Mouse (Mus musculus) liver, embryonic 13.5 days (tissue): ENCODE data around the gene Cbx5. TPM values are rescaled to one million over a fixed set of nuclear protein-coding genes. Genes with fewer than 3 reads are reported as not detected.
"Not testable (repeated sequence)": the region's sequence is repeated elsewhere in the genome, so short reads cannot be mapped to it uniquely, and the experiment has no call there.

Experiments used
- ATAC-seq: fragments of 200-750 bp; cut with Nextera tagmentation; 2 replicates; pipeline ENCODE4 v1.8.0; 2017; ENCODE audit warnings: low read depth, mild to moderate bottlenecking, moderate number of reproducible peaks, moderate library complexity
- DNase-seq: peaks from one replicate; pipeline ENCODE4 v3.0.0; 2022
- H3K27ac ChIP-seq: fragments of 300-500 bp; sonication (generic); 2 replicates; pipeline ENCODE4 v1.5.1; 2015; ENCODE audit warnings: moderate library complexity, mild to moderate bottlenecking, inconsistent platforms
- H3K27me3 ChIP-seq: fragments of 300-500 bp; sonication (generic); 2 replicates; pipeline ENCODE4 v1.6.1; 2015; ENCODE audit warnings: mild to moderate bottlenecking, inconsistent platforms
- H3K36me3 ChIP-seq: fragments of 300-500 bp; sonication (generic); 2 replicates; pipeline ENCODE4 v1.6.1; 2015; ENCODE audit warnings: mild to moderate bottlenecking, inconsistent platforms
- H3K4me1 ChIP-seq: fragments of 300-500 bp; sonication (generic); replicated peaks from 2 replicates; pipeline ENCODE4 v1.6.1; 2015; ENCODE audit warnings: inconsistent platforms
- H3K4me2 ChIP-seq: fragments of 300-500 bp; sonication (generic); 2 replicates; pipeline ENCODE4 v1.6.1; 2015; ENCODE audit warnings: inconsistent platforms, mild to moderate bottlenecking, moderate library complexity
- H3K4me3 ChIP-seq: fragments of 300-500 bp; sonication (generic); replicated peaks from 2 replicates; pipeline ENCODE4 v1.5.1; 2015; ENCODE audit warnings: mild to moderate bottlenecking, inconsistent platforms
- H3K9ac ChIP-seq: fragments of 300-500 bp; sonication (generic); 2 replicates; pipeline ENCODE4 v1.6.1; 2015; ENCODE audit warnings: mild to moderate bottlenecking, inconsistent platforms
- H3K9me3 ChIP-seq: fragments of 300-500 bp; sonication (generic); replicated peaks from 2 replicates; pipeline ENCODE4 v1.6.1; 2016; ENCODE audit warnings: inconsistent platforms
- WGBS: fragments of 180-500 bp; shearing (Covaris S2); methylation state at CpG from one replicate; pipeline ENCODE4 v1.1.7; 2015; ENCODE audit not compliant: insufficient replicate concordance; 5-methylcytosine and 5-hydroxymethylcytosine counted together
- polyA plus RNA-seq: library from polyadenylated mRNA; unstranded; fragments of >200 nt; fragmentation: Nextera tagmentation; extraction: Ambion mirVana; gene quantifications from 2 replicates; pipeline ENCODE4 v1.2.1, GENCODE M21; 2015

The Cbx5 gene
- polyA plus RNA-seq, 1 experiment from 2014 or later: 61.1 TPM

GRCm38 (mm10) chr15:103249511-103249910 is 9.9 kb upstream of the Cbx5 start:
- not testable (repeated sequence) for H3K9me3 ChIP-seq, DNase-seq, ATAC-seq, H3K27me3 ChIP-seq
- peak overlapping the region; percentile 50 for H3K9ac ChIP-seq
- peaks cover 84% of the 10 kb centered on the region for H3K4me1 ChIP-seq
- H3K4me2 ChIP-seq: peak overlapping the region; percentile 57
- H3K4me3 ChIP-seq: peak overlapping the region; percentile 41
- WGBS: 86% methylated on average over 6 of the region's 6 CpGs
- H3K27ac ChIP-seq: peak overlapping the region; percentile 81
- H3K36me3 ChIP-seq: peaks cover 79% of the 10 kb centered on the region

DNA sequence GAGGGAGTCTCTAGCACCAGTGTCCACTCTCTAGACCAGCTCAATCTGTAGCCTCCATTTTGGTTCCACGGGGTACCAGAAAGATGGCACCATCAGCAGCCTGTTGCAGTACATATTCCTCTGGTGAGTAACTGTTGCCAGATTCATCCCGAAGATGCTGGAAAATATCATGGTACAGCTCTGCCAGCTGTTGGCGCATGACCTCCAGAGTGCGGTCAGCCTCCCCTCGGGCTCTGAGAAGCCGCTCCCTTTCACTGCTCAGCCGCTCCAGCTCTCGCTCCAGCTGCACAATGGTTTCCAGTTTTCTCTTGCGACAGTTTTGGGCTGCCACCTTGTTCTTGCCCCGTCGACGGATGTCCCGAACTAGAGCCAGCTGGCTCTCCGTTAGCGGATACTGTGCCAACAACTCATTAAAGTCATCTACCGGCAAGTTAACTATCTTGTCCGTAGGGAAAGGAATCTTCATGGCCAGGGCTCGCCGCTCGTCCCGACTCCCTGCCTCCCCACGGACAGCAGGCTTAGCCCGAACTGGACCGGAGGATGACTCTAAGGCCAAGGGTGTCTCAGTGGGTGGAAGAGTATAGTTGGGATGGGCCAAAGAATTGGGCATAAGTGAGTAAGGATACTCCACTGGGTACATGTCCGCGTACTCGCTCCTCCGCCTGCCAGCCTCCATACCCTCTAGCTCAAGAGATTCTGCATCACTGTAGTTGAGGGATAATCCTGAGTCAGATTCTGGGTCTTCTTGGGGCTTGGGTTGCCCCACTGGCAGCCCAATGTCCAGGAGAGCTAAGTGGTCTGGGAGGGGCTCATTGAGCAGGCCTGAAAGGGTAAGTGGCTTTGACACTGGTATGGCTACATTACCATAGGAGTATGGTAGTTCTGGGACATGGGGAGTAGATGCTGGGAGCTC is 9.0 kb upstream of the Cbx5 start:
- H3K4me1 ChIP-seq: peaks cover 88% of the 10 kb centered on the region
- DNase-seq (no peak), ATAC-seq (no peak)
- H3K4me3 ChIP-seq: peak overlapping the region; percentile 41
- H3K36me3 ChIP-seq: peaks cover 81% of the 10 kb centered on the region
- peak overlapping the region; percentile 50 for H3K9ac ChIP-seq
- H3K27me3 ChIP-seq: no peaks in the 10 kb centered on the region
- peak overlapping the region; percentile 57 for H3K4me2 ChIP-seq
- peak overlapping the region; percentile 81 for H3K27ac ChIP-seq
- H3K9me3 ChIP-seq: no peaks in the 10 kb centered on the region
- WGBS: 84% methylated on average over 28 of the region's 28 CpGs

- no peak overlapping the region; the same call in 1 of the 2 replicates for H3K9ac ChIP-seq
- peak overlapping the region; percentile 41 for H3K4me3 ChIP-seq
- H3K27me3 ChIP-seq: no peaks in the 10 kb centered on the region
- ATAC-seq (no peak), DNase-seq (no peak)
- peak overlapping the region; percentile 57 for H3K4me2 ChIP-seq
- H3K9me3 ChIP-seq: no peaks in the 10 kb centered on the region
- peaks cover 84% of the 10 kb centered on the region for H3K36me3 ChIP-seq
- peak overlapping the region; percentile 81 for H3K27ac ChIP-seq
- peaks cover 91% of the 10 kb centered on the region for H3K4me1 ChIP-seq
Measured at GRCm38 (mm10) chr15:103247782-103248400, 8.3 kb upstream of the Cbx5 start.

GRCm38 (mm10) chr15:103247078-103247781 is 7.6 kb upstream of the Cbx5 start:
- Histone ChIP-seq H3K27ac (peak overlapping the region; percentile 81), H3K36me3 (peaks cover 86% of the 10 kb centered on the region), H3K4me1 (peaks cover 91% of the 10 kb centered on the region), H3K4me3 (peak overlapping the region; percentile 41), H3K9me3 (no peaks in the 10 kb centered on the region), H3K4me2 (peak overlapping the region; percentile 57), H3K27me3 (no peaks in the 10 kb centered on the region), H3K9ac (no peak overlapping the region)
- no peak for DNase-seq
- WGBS: 69% methylated on average over 9 of the region's 9 CpGs
- ATAC-seq: no peak

GRCm38 (mm10) chr15:103245616-103246015 is 6.0 kb upstream of the Cbx5 start:
- Histone ChIP-seq H3K4me3 (peak overlapping the region; percentile 28), H3K4me2 (peak overlapping the region; percentile 44)

DNA sequence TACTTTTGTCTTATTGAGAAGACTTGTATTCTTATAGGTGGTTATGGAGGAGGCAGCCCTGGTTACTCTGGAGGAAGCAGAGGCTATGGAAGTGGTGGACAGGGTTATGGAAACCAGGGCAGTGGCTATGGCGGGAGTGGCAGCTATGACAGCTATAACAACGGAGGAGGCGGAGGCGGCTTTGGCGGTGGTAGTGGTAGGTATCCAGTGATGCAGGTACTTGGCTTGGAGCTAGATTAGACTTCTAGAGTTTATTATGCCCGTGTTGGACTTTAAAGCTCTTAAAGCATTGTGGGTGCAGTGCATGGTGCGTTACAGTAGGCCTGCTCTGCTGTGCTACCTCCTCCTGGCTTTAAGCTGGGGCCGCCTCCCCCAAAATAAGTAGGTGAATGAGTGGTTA is 3.3 kb upstream of the Cbx5 start:
- no peaks in the 10 kb centered on the region for H3K27me3 ChIP-seq
- WGBS: 35% methylated on average over 8 of the region's 8 CpGs
- peak overlapping the region; percentile 80 for H3K4me3 ChIP-seq
- peak overlapping the region; percentile 92 for H3K27ac ChIP-seq
- no peak for ATAC-seq
- peak overlapping the region; percentile 91 for H3K4me2 ChIP-seq
- H3K9me3 ChIP-seq: no peaks in the 10 kb centered on the region
- no peak for DNase-seq
- peaks cover 56% of the 10 kb centered on the region for H3K4me1 ChIP-seq
- peaks cover 65% of the 10 kb centered on the region for H3K36me3 ChIP-seq
- H3K9ac ChIP-seq: peak overlapping the region; percentile 89

More at GRCm38 (mm10) chr15:103245616-103246015, 6.0 kb upstream of the Cbx5 start:
- Histone ChIP-seq H3K27ac (peak overlapping the region; percentile 81), H3K27me3 (no peaks in the 10 kb centered on the region), H3K9me3 (no peaks in the 10 kb centered on the region), H3K36me3 (peaks cover 90% of the 10 kb centered on the region), H3K4me1 (peaks cover 77% of the 10 kb centered on the region), H3K9ac (peak overlapping the region; percentile 33; the same call in 1 of the 2 replicates)
- ATAC-seq: peak; percentile 63
- no peak for DNase-seq
- 37% methylated on average over 6 of the region's 6 CpGs for WGBS

GRCm38 (mm10) chr15:103241071-103242018 is 1.7 kb upstream of the Cbx5 start:
- peaks cover 49% of the 10 kb centered on the region for H3K36me3 ChIP-seq
- peak overlapping the region; percentile 91 for H3K4me2 ChIP-seq
- peak overlapping the region; percentile 80 for H3K4me3 ChIP-seq
- not testable (repeated sequence) for DNase-seq, ATAC-seq, H3K9me3 ChIP-seq, H3K27me3 ChIP-seq
- H3K4me1 ChIP-seq: peaks cover 55% of the 10 kb centered on the region
- peak overlapping the region; percentile 89 for H3K9ac ChIP-seq
- 3% methylated on average over 12 of the region's 12 CpGs for WGBS
- peak overlapping the region; percentile 92 for H3K27ac ChIP-seq

DNA sequence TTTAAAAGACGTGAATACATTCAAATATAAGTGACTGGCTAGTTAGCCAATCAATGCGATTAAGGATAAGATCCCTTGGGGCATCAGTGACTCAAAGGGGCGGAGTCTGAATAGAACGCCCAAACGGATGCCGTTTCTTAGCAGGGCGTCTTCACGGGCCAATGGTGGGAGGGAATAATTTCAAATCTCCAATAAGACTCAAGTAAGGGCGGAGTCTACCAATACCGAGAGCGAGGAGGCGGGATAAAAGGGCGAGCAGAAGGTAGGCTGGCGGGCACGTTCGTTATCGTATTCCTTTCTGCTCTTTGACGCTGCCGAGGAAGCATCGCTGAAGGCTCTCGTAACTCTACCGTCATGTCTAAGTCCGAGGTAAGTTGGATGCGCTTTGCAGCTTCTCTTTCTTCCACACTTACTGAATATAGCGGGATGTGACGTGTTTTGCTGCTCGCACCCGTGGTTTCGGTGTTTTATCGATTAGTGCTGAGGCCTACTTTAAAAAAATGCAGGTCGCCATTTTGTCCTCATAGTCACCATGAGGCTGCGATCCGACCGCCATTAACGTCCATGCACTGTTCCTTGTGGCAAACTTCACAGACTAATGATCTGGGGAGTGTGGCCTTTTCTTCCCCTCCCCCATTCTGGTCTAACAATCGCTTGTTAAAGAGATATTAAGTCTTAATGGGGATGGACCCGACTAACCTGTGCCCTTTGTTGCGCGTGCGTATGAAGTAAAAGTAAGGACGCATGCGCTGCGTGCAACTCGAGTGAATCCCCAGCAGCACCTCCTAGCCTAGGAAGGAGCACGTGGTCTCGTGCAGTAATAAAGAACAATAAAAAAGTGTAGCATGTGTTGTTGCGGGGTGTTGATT is 778 bp upstream of the Cbx5 start, which contains the start of gene Hnrnpa1:
TSS of gene Hnrnpa1 (plus strand) at position 273 of the 869 bp plus-strand sequence.
- peak within 1 kb of the TSS; percentile 91 for H3K4me2 ChIP-seq
- H3K27me3 ChIP-seq: no peaks in the 10 kb centered on the region
- ATAC-seq: peak; percentile 80
- WGBS: under 1% methylated on average over 47 of the region's 47 CpGs
- peaks cover 46% of the 10 kb centered on the region for H3K36me3 ChIP-seq
- no peaks in the 10 kb centered on the region for H3K9me3 ChIP-seq
- peaks cover 56% of the 10 kb centered on the region for H3K4me1 ChIP-seq
- H3K4me3 ChIP-seq: peak within 1 kb of the TSS; percentile 80
- DNase-seq: peak; percentile 94
- peak within 1 kb of the TSS; percentile 95 for H3K27ac ChIP-seq
- peak within 1 kb of the TSS; percentile 89 for H3K9ac ChIP-seq

DNA sequence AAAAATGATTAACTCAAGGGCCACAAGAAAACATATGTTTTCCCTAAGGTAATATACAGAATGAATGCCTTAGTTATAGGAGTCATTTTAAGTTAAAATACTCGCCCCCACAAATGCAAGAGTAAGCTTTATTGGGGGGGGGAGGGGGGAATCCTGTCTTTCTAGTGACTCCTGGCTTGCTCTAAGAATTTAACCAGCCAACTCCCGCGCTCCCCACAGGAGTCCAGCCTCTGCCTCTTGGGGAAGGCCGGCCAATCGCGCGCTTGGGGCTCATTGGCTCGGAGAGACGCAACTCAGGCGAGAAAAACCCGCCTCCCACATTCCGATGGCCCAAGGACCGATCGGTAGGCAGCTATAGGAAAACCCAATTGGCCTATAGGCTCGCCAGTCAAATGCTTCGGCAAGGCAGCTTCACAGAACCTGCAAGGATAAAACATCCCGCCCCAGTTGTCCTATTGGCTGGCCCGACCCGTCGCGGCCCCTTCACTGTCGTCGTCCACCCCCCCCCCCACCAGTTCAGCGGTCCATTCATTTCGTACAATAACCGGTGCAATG is 409 bp downstream of the Cbx5 start:
- H3K4me1 ChIP-seq: peaks cover 51% of the 10 kb centered on the region
- H3K9ac ChIP-seq: peak overlapping the region; percentile 82
- peak overlapping the region; percentile 80 for H3K4me2 ChIP-seq
- H3K27me3 ChIP-seq: no peaks in the 10 kb centered on the region
- no peaks in the 10 kb centered on the region for H3K9me3 ChIP-seq
- WGBS: under 1% methylated on average over 24 of the region's 26 CpGs
- peaks cover 50% of the 10 kb centered on the region for H3K36me3 ChIP-seq
- ATAC-seq (peak; percentile 89), DNase-seq (peak; percentile 97)
- peak overlapping the region; percentile 80 for H3K4me3 ChIP-seq
- peak overlapping the region; percentile 95 for H3K27ac ChIP-seq
